Mouse (Mus musculus): ENCODE data around the gene Gtse1. TPM values are rescaled to one million over a fixed set of nuclear protein-coding genes. Genes with fewer than 3 reads are reported as not detected.

The Gtse1 gene
- total RNA-seq, 2 experiments from 2014 or later: 4.5 to 5.1 TPM

Other genes with a start within 250 kb of the Gtse1 start
- gene Ppara, start 124.8 kb upstream of the Gtse1 start, total RNA-seq (2021): 100 to 1,000 TPM in 1 of 2 experiments, 10 to 100 TPM in 1; 95.3 to 120 TPM
- gene Cdpf1, start 48.0 kb upstream of the Gtse1 start, total RNA-seq (2021): 10 to 100 TPM; 20.7 to 25.4 TPM
- under 1 TPM; 0.15 to 0.45 TPM for gene Pkdrej, start 38.0 kb upstream of the Gtse1 start, total RNA-seq (2021)
- 10 to 100 TPM; 20.7 to 25.4 TPM for gene Ttc38, start 27.4 kb upstream of the Gtse1 start, total RNA-seq (2021)
- 10 to 100 TPM; 27.9 to 39.9 TPM for gene Trmu, start 19.6 kb downstream of the Gtse1 start, total RNA-seq (2021)
- 1 to 10 TPM; 4.4 to 6.5 TPM for gene Celsr1, start 174.0 kb downstream of the Gtse1 start, total RNA-seq (2021)
- 10 to 100 TPM; 13.9 to 22.1 TPM for gene Gramd4, start 197.9 kb downstream of the Gtse1 start, total RNA-seq (2021)

All from adrenal gland, postnatal 10 days (tissue).